Mouse (Mus musculus): ENCODE measurements around the gene Thtpa. TPM values are rescaled to one million over a fixed set of nuclear protein-coding genes. Genes with fewer than 3 reads are reported as not detected.

The Thtpa gene
- polyA plus RNA-seq, 1 experiment from 2014 or later = 30.4 TPM

GRCm38 (mm10) chr14:55086009-55086514 lies 8.5 kb upstream of the Thtpa start:
- 78% methylated on average over 6 of the region's 6 CpGs for WGBS
- Histone ChIP-seq H3K4me1 (replicated peaks; ENCODE audit: control insufficient read depth, insufficient read depth, low read length) (peaks cover 53% of the 10 kb centered on the region), H3K4me3 (replicated peaks; ENCODE audit: low read length) (no peak overlapping the region), H3K9ac (no peak overlapping the region), H3K27me3 (ENCODE audit: control insufficient read depth, insufficient read depth, low read length) (no peaks in the 10 kb centered on the region), H3K27ac (0 out of 2 replicates have a peak overlapping the region, but pooled peaks have one; percentile 29), H3K9me3 (ENCODE audit: control insufficient read depth, low read length) (no peaks in the 10 kb centered on the region), H3K36me3 (replicated peaks; ENCODE audit: control insufficient read depth, insufficient read depth) (peaks cover 20% of the 10 kb centered on the region; the same call in 1 of the 2 replicates), H3K4me2 (replicated peaks) (no peak overlapping the region)
- DNase-seq (ENCODE audit: low spot score) = no peak
- ATAC-seq (ENCODE audit: low FRiP score) = no peak

GRCm38 (mm10) chr14:55089199-55089947 lies 5.2 kb upstream of the Thtpa start:
- 47% methylated on average over 13 of the region's 13 CpGs for WGBS
- H3K4me3 ChIP-seq (replicated peaks; ENCODE audit: low read length) = peak overlapping the region; percentile 57
- H3K9me3 ChIP-seq (ENCODE audit: control insufficient read depth, low read length) = no peaks in the 10 kb centered on the region
- no peaks in the 10 kb centered on the region for H3K36me3 ChIP-seq (replicated peaks; ENCODE audit: control insufficient read depth, insufficient read depth)
- DNase-seq (ENCODE audit: low spot score) (peak; percentile 62), ATAC-seq (ENCODE audit: low FRiP score) (no peak)
- H3K4me1 ChIP-seq (replicated peaks; ENCODE audit: control insufficient read depth, insufficient read depth, low read length) = peaks cover 56% of the 10 kb centered on the region
- peak overlapping the region; percentile 87 for H3K4me2 ChIP-seq (replicated peaks)
- no peaks in the 10 kb centered on the region for H3K27me3 ChIP-seq (ENCODE audit: control insufficient read depth, insufficient read depth, low read length)
- peak overlapping the region; percentile 85 for H3K9ac ChIP-seq
- peak overlapping the region; percentile 69; the same call in 1 of the 2 replicates for H3K27ac ChIP-seq

GRCm38 (mm10) chr14:55091209-55091865 lies 3.2 kb upstream of the Thtpa start:
- H3K27ac ChIP-seq = peak overlapping the region; percentile 93
- DNase-seq (ENCODE audit: low spot score) = no peak
- WGBS = 4% methylated on average over 34 of the region's 34 CpGs
- peak; percentile 19; the same call in 1 of the 2 replicates for ATAC-seq (ENCODE audit: low FRiP score)
- H3K4me2 ChIP-seq (replicated peaks) = peak overlapping the region; percentile 87
- H3K36me3 ChIP-seq (replicated peaks; ENCODE audit: control insufficient read depth, insufficient read depth) = no peaks in the 10 kb centered on the region
- H3K4me1 ChIP-seq (replicated peaks; ENCODE audit: control insufficient read depth, insufficient read depth, low read length) = peaks cover 50% of the 10 kb centered on the region
- H3K27me3 ChIP-seq (ENCODE audit: control insufficient read depth, insufficient read depth, low read length) = no peaks in the 10 kb centered on the region
- H3K4me3 ChIP-seq (replicated peaks; ENCODE audit: low read length) = peak overlapping the region; percentile 57
- H3K9ac ChIP-seq = peak overlapping the region; percentile 85
- no peaks in the 10 kb centered on the region for H3K9me3 ChIP-seq (ENCODE audit: control insufficient read depth, low read length)

- H3K27me3 ChIP-seq (ENCODE audit: control insufficient read depth, insufficient read depth, low read length) = no peaks in the 10 kb centered on the region
- H3K4me2 ChIP-seq (replicated peaks) = peak within 1 kb of the TSS; percentile 87
- no peaks in the 10 kb centered on the region for H3K9me3 ChIP-seq (ENCODE audit: control insufficient read depth, low read length)
- peak; percentile 91 for DNase-seq (ENCODE audit: low spot score)
- H3K27ac ChIP-seq = peak within 1 kb of the TSS; percentile 93
- H3K4me1 ChIP-seq (replicated peaks; ENCODE audit: control insufficient read depth, insufficient read depth, low read length) = peaks cover 50% of the 10 kb centered on the region
- under 1% methylated on average over 34 of the region's 34 CpGs for WGBS
- peak; percentile 94 for ATAC-seq (ENCODE audit: low FRiP score)
- peak within 1 kb of the TSS; percentile 57 for H3K4me3 ChIP-seq (replicated peaks; ENCODE audit: low read length)
- peak within 1 kb of the TSS; percentile 85 for H3K9ac ChIP-seq
- H3K36me3 ChIP-seq (replicated peaks; ENCODE audit: control insufficient read depth, insufficient read depth) = no peaks in the 10 kb centered on the region
These were observed 2.5 kb upstream of the Thtpa start, which contains the start of gene Zfhx2 for GRCm38 (mm10) chr14:55092011-55092577. Zfhx2 (minus strand) TSS chr14:55092324.

- Histone ChIP-seq H3K9me3 (ENCODE audit: control insufficient read depth, low read length) (no peaks in the 10 kb centered on the region), H3K9ac (no peak overlapping the region), H3K4me1 (replicated peaks; ENCODE audit: control insufficient read depth, insufficient read depth, low read length) (peaks cover 42% of the 10 kb centered on the region), H3K4me3 (replicated peaks; ENCODE audit: low read length) (no peak overlapping the region), H3K4me2 (replicated peaks) (peak overlapping the region; percentile 64; the same call in 1 of the 2 replicates), H3K27me3 (ENCODE audit: control insufficient read depth, insufficient read depth, low read length) (no peaks in the 10 kb centered on the region), H3K36me3 (replicated peaks; ENCODE audit: control insufficient read depth, insufficient read depth) (no peaks in the 10 kb centered on the region), H3K27ac (no peak overlapping the region)
- ATAC-seq (ENCODE audit: low FRiP score) (no peak), DNase-seq (ENCODE audit: low spot score) (no peak)
- WGBS = 44% methylated on average over 6 of the region's 6 CpGs
These were observed 657 bp upstream of the Thtpa start for GRCm38 (mm10) chr14:55093927-55094326.

GRCm38 (mm10) chr14:55095263-55095662 lies 679 bp downstream of the Thtpa start:
- peak overlapping the region; percentile 57 for H3K9ac ChIP-seq
- H3K27ac ChIP-seq = peak overlapping the region; percentile 90
- DNase-seq (ENCODE audit: low spot score) (no peak), ATAC-seq (ENCODE audit: low FRiP score) (no peak)
- peak overlapping the region; percentile 39 for H3K4me3 ChIP-seq (replicated peaks; ENCODE audit: low read length)
- H3K4me1 ChIP-seq (replicated peaks; ENCODE audit: control insufficient read depth, insufficient read depth, low read length) = peaks cover 29% of the 10 kb centered on the region
- peak overlapping the region; percentile 64 for H3K4me2 ChIP-seq (replicated peaks)
- 58% methylated on average over 9 of the region's 9 CpGs for WGBS
- H3K9me3 ChIP-seq (ENCODE audit: control insufficient read depth, low read length) = no peaks in the 10 kb centered on the region
- no peaks in the 10 kb centered on the region for H3K36me3 ChIP-seq (replicated peaks; ENCODE audit: control insufficient read depth, insufficient read depth)
- H3K27me3 ChIP-seq (ENCODE audit: control insufficient read depth, insufficient read depth, low read length) = no peaks in the 10 kb centered on the region

- WGBS = 64% methylated on average over 12 of the region's 12 CpGs
These were observed 1.1 kb downstream of the Thtpa start for GRCm38 (mm10) chr14:55095671-55096070.

GRCm38 (mm10) chr14:55096573-55097087 lies 2.0 kb downstream of the Thtpa start:
- H3K27ac ChIP-seq = peak overlapping the region; percentile 23
- WGBS = 44% methylated on average over 9 of the region's 9 CpGs
- H3K27me3 ChIP-seq (ENCODE audit: control insufficient read depth, insufficient read depth, low read length) = no peaks in the 10 kb centered on the region
- ATAC-seq (ENCODE audit: low FRiP score) (no peak), DNase-seq (ENCODE audit: low spot score) (no peak)
- no peaks in the 10 kb centered on the region for H3K9me3 ChIP-seq (ENCODE audit: control insufficient read depth, low read length)
- H3K4me2 ChIP-seq (replicated peaks) = peak overlapping the region; percentile 64
- no peak overlapping the region for H3K4me3 ChIP-seq (replicated peaks; ENCODE audit: low read length)
- peak overlapping the region; percentile 22 for H3K9ac ChIP-seq
- H3K36me3 ChIP-seq (replicated peaks; ENCODE audit: control insufficient read depth, insufficient read depth) = no peaks in the 10 kb centered on the region
- H3K4me1 ChIP-seq (replicated peaks; ENCODE audit: control insufficient read depth, insufficient read depth, low read length) = peaks cover 26% of the 10 kb centered on the region

More at GRCm38 (mm10) chr14:55095671-55096070, 1.1 kb downstream of the Thtpa start:
- peak overlapping the region; percentile 64 for H3K4me2 ChIP-seq (replicated peaks)
- H3K4me1 ChIP-seq (replicated peaks; ENCODE audit: control insufficient read depth, insufficient read depth, low read length) = peaks cover 26% of the 10 kb centered on the region
- H3K27me3 ChIP-seq (ENCODE audit: control insufficient read depth, insufficient read depth, low read length) = no peaks in the 10 kb centered on the region
- no peak for ATAC-seq (ENCODE audit: low FRiP score)
- H3K36me3 ChIP-seq (replicated peaks; ENCODE audit: control insufficient read depth, insufficient read depth) = no peaks in the 10 kb centered on the region
- H3K9me3 ChIP-seq (ENCODE audit: control insufficient read depth, low read length) = no peaks in the 10 kb centered on the region
- no peak for DNase-seq (ENCODE audit: low spot score)
- peak overlapping the region; percentile 39 for H3K4me3 ChIP-seq (replicated peaks; ENCODE audit: low read length)
- peak overlapping the region; percentile 57 for H3K9ac ChIP-seq
- H3K27ac ChIP-seq = no peak overlapping the region

GRCm38 (mm10) chr14:55097646-55098045 lies 3.1 kb downstream of the Thtpa start:
- Histone ChIP-seq H3K36me3 (replicated peaks; ENCODE audit: control insufficient read depth, insufficient read depth) (no peaks in the 10 kb centered on the region), H3K9ac (peak overlapping the region; percentile 22), H3K4me3 (replicated peaks; ENCODE audit: low read length) (no peak overlapping the region), H3K9me3 (ENCODE audit: control insufficient read depth, low read length) (no peaks in the 10 kb centered on the region), H3K27me3 (ENCODE audit: control insufficient read depth, insufficient read depth, low read length) (no peaks in the 10 kb centered on the region), H3K4me1 (replicated peaks; ENCODE audit: control insufficient read depth, insufficient read depth, low read length) (peaks cover 24% of the 10 kb centered on the region), H3K4me2 (replicated peaks) (peak overlapping the region; percentile 64), H3K27ac (peak overlapping the region; percentile 23)
- DNase-seq (ENCODE audit: low spot score) (no peak), ATAC-seq (ENCODE audit: low FRiP score) (no peak)
- WGBS = 57% methylated on average over 10 of the region's 10 CpGs
